Mouse (Mus musculus) heart, embryonic 11.5 days (tissue): ENCODE measurements around the gene Pkn1. TPM values are rescaled to one million over a fixed set of nuclear protein-coding genes. Genes with fewer than 3 reads are reported as not detected.

Experiments
- ATAC-seq: fragments of 200-750 bp; cut with Nextera tagmentation; replicated peaks from 2 replicates; pipeline ENCODE4 v1.8.0; 2017; ENCODE audit warnings: moderate library complexity; ENCODE audit not compliant: insufficient number of reproducible peaks, low FRiP score, low TSS enrichment
- H3K27ac ChIP-seq: fragments of 300-500 bp; sonication (generic); 2 replicates; pipeline ENCODE4 v1.5.1; 2014; ENCODE audit warnings: mild to moderate bottlenecking, low read depth, low read length
- H3K27me3 ChIP-seq: fragments of 300-500 bp; sonication (generic); 2 replicates; pipeline ENCODE4 v1.6.1; 2014; ENCODE audit warnings: mild to moderate bottlenecking, low read length, mixed read lengths; ENCODE audit not compliant: control insufficient read depth, insufficient read depth
- H3K36me3 ChIP-seq: fragments of 300-500 bp; sonication (generic); 2 replicates; pipeline ENCODE4 v1.6.1; 2014; ENCODE audit warnings: mild to moderate bottlenecking, low read length, moderate library complexity, mixed read lengths; ENCODE audit not compliant: control insufficient read depth, insufficient read depth
- H3K4me1 ChIP-seq: fragments of 300-500 bp; sonication (generic); 2 replicates; pipeline ENCODE4 v1.6.1; 2014; ENCODE audit warnings: low read length; ENCODE audit not compliant: control insufficient read depth, insufficient read depth
- H3K4me2 ChIP-seq: fragments of 300-500 bp; sonication (generic); 2 replicates; pipeline ENCODE4 v1.6.1; 2014; ENCODE audit warnings: mild to moderate bottlenecking, moderate library complexity
- H3K4me3 ChIP-seq: fragments of 300-500 bp; sonication (generic); 2 replicates; pipeline ENCODE4 v1.5.1; 2014; ENCODE audit warnings: low read depth, low read length
- H3K9ac ChIP-seq: fragments of 300-500 bp; sonication (generic); 2 replicates; pipeline ENCODE4 v1.6.1; 2014; ENCODE audit warnings: mild to moderate bottlenecking, low read depth, low read length, moderate library complexity
- H3K9me3 ChIP-seq: fragments of 300-500 bp; sonication (generic); replicated peaks from 2 replicates; pipeline ENCODE4 v1.6.1; 2016; ENCODE audit warnings: low read length; ENCODE audit not compliant: control insufficient read depth
- WGBS: fragments of 180-500 bp; shearing (Covaris S2); extraction: QIAGEN DNeasy Blood & Tissue Kit; methylation state at CpG from one replicate; pipeline ENCODE4 v1.1.7; 2014; ENCODE audit not compliant: insufficient replicate concordance; 5-methylcytosine and 5-hydroxymethylcytosine counted together
- polyA plus RNA-seq: library from polyadenylated mRNA; unstranded; fragments of >200 nt; fragmentation: Nextera tagmentation; extraction: Ambion mirVana; gene quantifications from 2 replicates; pipeline ENCODE4 v1.2.1, GENCODE M21; 2014

Pkn1 gene
- polyA plus RNA-seq, 1 experiment from 2014 or later, result 17.0 TPM

- 0 out of 2 replicates have a peak, but pooled peaks have one; percentile 43 for ATAC-seq
- WGBS, result 16% methylated on average over 6 of the region's 6 CpGs
- peaks cover 10% of the 10 kb centered on the region for H3K4me1 ChIP-seq
- peaks cover 24% of the 10 kb centered on the region for H3K36me3 ChIP-seq
- H3K9ac ChIP-seq, result peak overlapping the region; percentile 29; the same call in 1 of the 2 replicates
- no peaks in the 10 kb centered on the region for H3K27me3 ChIP-seq
- peak overlapping the region; percentile 25 for H3K27ac ChIP-seq
- H3K9me3 ChIP-seq, result no peaks in the 10 kb centered on the region
- H3K4me2 ChIP-seq, result no peak overlapping the region
- no peak overlapping the region for H3K4me3 ChIP-seq
Observed at GRCm38 (mm10) chr8:83681099-83681498, 17.9 kb downstream of the Pkn1 start.

- H3K36me3 ChIP-seq, result peaks cover 22% of the 10 kb centered on the region
- H3K4me1 ChIP-seq, result peaks cover 10% of the 10 kb centered on the region
- no peak overlapping the region for H3K4me3 ChIP-seq
- no peaks in the 10 kb centered on the region for H3K27me3 ChIP-seq
- peak overlapping the region; percentile 25 for H3K27ac ChIP-seq
- H3K9ac ChIP-seq, result no peak overlapping the region
- ATAC-seq, result no peak
- no peak overlapping the region for H3K4me2 ChIP-seq
- WGBS, result 78% methylated on average over 5 of the region's 5 CpGs
- no peaks in the 10 kb centered on the region for H3K9me3 ChIP-seq
Observed at GRCm38 (mm10) chr8:83680603-83681002, 18.4 kb downstream of the Pkn1 start.

- 91% methylated on average over 12 of the region's 12 CpGs for WGBS
- no peaks in the 10 kb centered on the region for H3K9me3 ChIP-seq
- H3K4me2 ChIP-seq, result no peak overlapping the region
- no peak overlapping the region for H3K27ac ChIP-seq
- H3K4me3 ChIP-seq, result no peak overlapping the region
- peaks cover 22% of the 10 kb centered on the region for H3K36me3 ChIP-seq
- H3K27me3 ChIP-seq, result no peaks in the 10 kb centered on the region
- no peak overlapping the region for H3K9ac ChIP-seq
- ATAC-seq, result no peak
- peaks cover 10% of the 10 kb centered on the region for H3K4me1 ChIP-seq
Observed at GRCm38 (mm10) chr8:83679866-83680265, 19.1 kb downstream of the Pkn1 start.

- H3K27me3 ChIP-seq, result no peaks in the 10 kb centered on the region
- H3K9ac ChIP-seq, result no peak overlapping the region
- no peak overlapping the region for H3K27ac ChIP-seq
- H3K36me3 ChIP-seq, result peaks cover 29% of the 10 kb centered on the region
- H3K4me1 ChIP-seq, result no peaks in the 10 kb centered on the region
- no peak overlapping the region for H3K4me2 ChIP-seq
- H3K4me3 ChIP-seq, result no peak overlapping the region
- no peak for ATAC-seq
- WGBS, result 90% methylated on average over 5 of the region's 5 CpGs
- H3K9me3 ChIP-seq, result no peaks in the 10 kb centered on the region
Observed at GRCm38 (mm10) chr8:83674497-83674896, 24.5 kb downstream of the Pkn1 start.

- Histone ChIP-seq H3K4me2 (no peak overlapping the region), H3K36me3 (peaks cover 24% of the 10 kb centered on the region), H3K27me3 (peaks cover 6% of the 10 kb centered on the region)
Observed at GRCm38 (mm10) chr8:83672936-83673335, 26.0 kb downstream of the Pkn1 start.

GRCm38 (mm10) chr8:83669013-83669412, 30.0 kb downstream of the Pkn1 start:
- Histone ChIP-seq H3K36me3 (peaks cover 20% of the 10 kb centered on the region), H3K27me3 (peaks cover 17% of the 10 kb centered on the region), H3K9ac (no peak overlapping the region), H3K4me3 (no peak overlapping the region), H3K4me2 (peak overlapping the region; percentile 70), H3K27ac (no peak overlapping the region; the same call in 1 of the 2 replicates), H3K4me1 (peaks cover 18% of the 10 kb centered on the region), H3K9me3 (no peaks in the 10 kb centered on the region)
- 72% methylated on average over 16 of the region's 16 CpGs for WGBS
- ATAC-seq, result no peak

More at GRCm38 (mm10) chr8:83672936-83673335, 26.0 kb downstream of the Pkn1 start:
- Histone ChIP-seq H3K9ac (no peak overlapping the region), H3K4me1 (peaks cover 9% of the 10 kb centered on the region), H3K9me3 (no peaks in the 10 kb centered on the region), H3K4me3 (no peak overlapping the region), H3K27ac (no peak overlapping the region)
- WGBS, result 55% methylated on average over 5 of the region's 5 CpGs
- no peak for ATAC-seq

GRCm38 (mm10) chr8:83668010-83668916, 30.7 kb downstream of the Pkn1 start:
- no peak for ATAC-seq
- 25% methylated on average over 80 of the region's 80 CpGs for WGBS
- H3K27ac ChIP-seq, result no peak overlapping the region
- H3K36me3 ChIP-seq, result peaks cover 15% of the 10 kb centered on the region
- no peaks in the 10 kb centered on the region for H3K9me3 ChIP-seq
- peaks cover 17% of the 10 kb centered on the region for H3K27me3 ChIP-seq
- H3K4me3 ChIP-seq, result peak overlapping the region; percentile 36
- H3K4me2 ChIP-seq, result peak overlapping the region; percentile 70
- peaks cover 18% of the 10 kb centered on the region for H3K4me1 ChIP-seq
- peak overlapping the region; percentile 69 for H3K9ac ChIP-seq

GRCm38 (mm10) chr8:83667526-83667925, 31.5 kb downstream of the Pkn1 start:
- Histone ChIP-seq H3K9me3 (no peaks in the 10 kb centered on the region), H3K4me1 (peaks cover 23% of the 10 kb centered on the region), H3K36me3 (peaks cover 13% of the 10 kb centered on the region), H3K4me2 (peak overlapping the region; percentile 70; the same call in 1 of the 2 replicates), H3K27ac (no peak overlapping the region), H3K4me3 (peak overlapping the region; percentile 36; the same call in 1 of the 2 replicates), H3K9ac (no peak overlapping the region; the same call in 1 of the 2 replicates), H3K27me3 (peaks cover 17% of the 10 kb centered on the region)
- ATAC-seq, result no peak
- WGBS, result 68% methylated on average over 10 of the region's 10 CpGs
